Mouse (Mus musculus): ENCODE results near the gene Fgf18. TPM values are rescaled to one million over a fixed set of nuclear protein-coding genes. Genes with fewer than 3 reads are reported as not detected.
A peak's percentile ranks its signal among the peaks of the same experiment; 100 is the strongest.

Fgf18 gene
- polyA plus RNA-seq, 1 experiment from 2014 or later: 10.9 TPM

DNA sequence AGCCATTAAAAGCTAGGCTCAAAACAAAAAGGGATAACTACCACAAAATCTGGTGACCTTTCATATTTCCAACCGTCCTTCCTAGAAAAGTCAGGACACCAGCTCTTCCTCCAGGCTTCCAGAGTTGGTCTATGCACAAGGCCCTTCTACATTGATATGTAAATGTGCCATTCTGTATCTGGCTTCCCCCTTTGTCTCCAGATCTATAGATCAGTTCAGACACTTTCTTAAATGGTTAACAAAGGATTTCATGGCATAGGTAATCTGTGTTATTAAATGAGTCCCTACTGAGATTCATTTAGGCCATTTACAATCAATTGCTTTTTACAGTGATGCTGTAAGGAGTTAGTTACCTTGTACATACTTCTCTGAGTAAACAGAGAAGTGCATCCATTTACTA, 32.6 kb upstream of the Fgf18 start:
- Histone ChIP-seq H3K27me3 (ENCODE audit: insufficient read depth, low read length) (peaks cover 28% of the 10 kb centered on the region), H3K9ac (no peak overlapping the region), H3K4me3 (ENCODE audit: low read depth, low read length) (no peak overlapping the region), H3K27ac (ENCODE audit: low read depth) (no peak overlapping the region), H3K9me3 (ENCODE audit: low read depth, low read length) (no peaks in the 10 kb centered on the region), H3K4me2 (no peak overlapping the region), H3K4me1 (ENCODE audit: insufficient read depth) (no peaks in the 10 kb centered on the region), H3K36me3 (ENCODE audit: insufficient read depth) (no peaks in the 10 kb centered on the region)
- ATAC-seq (ENCODE audit: insufficient read depth) (no peak), DNase-seq (no peak)
- WGBS: 58% methylated on average over 1 of the region's 1 CpGs
- no peak for TF ChIP-seq CTCF (IDR thresholded peaks at IDR 0.05; ENCODE audit: low read depth)

DNA sequence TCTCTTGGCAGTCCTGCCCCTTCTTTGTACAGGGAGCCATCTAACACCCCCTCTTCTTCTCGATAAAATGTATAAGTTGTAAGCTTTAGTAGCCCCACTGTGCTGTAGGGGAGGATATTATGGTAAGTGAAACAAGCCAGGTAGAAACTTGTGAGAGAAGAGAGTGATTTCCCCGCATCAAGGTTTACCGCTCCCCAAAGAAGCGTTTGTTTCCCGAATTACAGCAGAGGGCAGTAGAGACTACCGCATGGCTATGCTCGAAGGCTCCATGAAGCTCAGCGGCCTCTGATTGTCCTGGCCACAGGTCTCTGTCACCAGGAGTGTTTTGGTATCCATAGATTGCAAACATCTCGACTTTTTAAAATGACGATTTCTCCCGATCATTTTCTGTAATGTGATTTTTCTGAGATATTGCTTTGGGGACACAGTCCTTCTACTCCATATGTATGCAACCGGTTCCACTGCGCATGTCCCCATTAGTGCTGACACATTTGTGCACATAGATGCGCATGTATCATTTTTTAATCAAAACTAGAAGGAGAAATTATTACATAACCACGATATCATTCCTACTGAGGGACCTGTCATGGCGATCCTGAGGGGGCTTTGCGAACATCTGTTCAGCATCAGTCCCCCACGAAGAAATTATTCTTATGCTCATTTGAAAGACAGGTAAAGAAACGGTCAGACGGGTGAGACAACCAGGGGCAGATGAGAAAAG, 29.5 kb upstream of the Fgf18 start:
- TF ChIP-seq CTCF (IDR thresholded peaks at IDR 0.05; ENCODE audit: low read depth): peak; percentile 84
- Histone ChIP-seq H3K27ac (ENCODE audit: low read depth) (no peak overlapping the region), H3K36me3 (ENCODE audit: insufficient read depth) (no peaks in the 10 kb centered on the region), H3K4me2 (no peak overlapping the region), H3K9me3 (ENCODE audit: low read depth, low read length) (no peaks in the 10 kb centered on the region), H3K4me1 (ENCODE audit: insufficient read depth) (no peaks in the 10 kb centered on the region), H3K27me3 (ENCODE audit: insufficient read depth, low read length) (peaks cover 36% of the 10 kb centered on the region), H3K9ac (no peak overlapping the region), H3K4me3 (ENCODE audit: low read depth, low read length) (no peak overlapping the region)
- WGBS: 30% methylated on average over 20 of the region's 20 CpGs
- peak; percentile 87 for DNase-seq
- ATAC-seq (ENCODE audit: insufficient read depth): peak; percentile 68; the same call in 1 of the 2 replicates

DNA sequence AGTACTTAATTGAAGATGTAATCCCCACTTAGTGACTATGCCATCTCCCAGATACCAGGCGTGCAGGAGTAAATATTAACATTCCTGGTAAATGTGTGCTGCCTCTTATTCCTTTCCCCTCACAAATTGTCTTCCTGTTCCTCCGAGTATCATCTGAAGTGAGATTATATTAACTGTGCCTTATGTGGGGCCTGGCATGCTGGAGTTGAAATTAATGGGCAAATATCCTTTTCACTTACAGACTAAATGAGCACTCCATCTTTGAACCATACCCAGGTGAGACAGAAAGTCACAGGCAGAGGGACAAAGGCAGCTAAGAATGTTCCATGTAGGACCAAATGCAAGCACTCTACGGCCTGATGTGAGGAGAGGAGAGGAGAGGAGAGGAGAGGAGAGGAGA, 28.6 kb upstream of the Fgf18 start:
- DNase-seq (no peak), ATAC-seq (ENCODE audit: insufficient read depth) (no peak)
- TF ChIP-seq CTCF (IDR thresholded peaks at IDR 0.05; ENCODE audit: low read depth): no peak
- H3K4me1 ChIP-seq (ENCODE audit: insufficient read depth): no peaks in the 10 kb centered on the region
- WGBS: 56% methylated on average over 2 of the region's 3 CpGs
- no peak overlapping the region for H3K27ac ChIP-seq (ENCODE audit: low read depth)
- H3K36me3 ChIP-seq (ENCODE audit: insufficient read depth): no peaks in the 10 kb centered on the region
- no peaks in the 10 kb centered on the region for H3K9me3 ChIP-seq (ENCODE audit: low read depth, low read length)
- no peak overlapping the region for H3K4me3 ChIP-seq (ENCODE audit: low read depth, low read length)
- peaks cover 40% of the 10 kb centered on the region for H3K27me3 ChIP-seq (ENCODE audit: insufficient read depth, low read length)
- no peak overlapping the region for H3K9ac ChIP-seq
- no peak overlapping the region for H3K4me2 ChIP-seq

DNA sequence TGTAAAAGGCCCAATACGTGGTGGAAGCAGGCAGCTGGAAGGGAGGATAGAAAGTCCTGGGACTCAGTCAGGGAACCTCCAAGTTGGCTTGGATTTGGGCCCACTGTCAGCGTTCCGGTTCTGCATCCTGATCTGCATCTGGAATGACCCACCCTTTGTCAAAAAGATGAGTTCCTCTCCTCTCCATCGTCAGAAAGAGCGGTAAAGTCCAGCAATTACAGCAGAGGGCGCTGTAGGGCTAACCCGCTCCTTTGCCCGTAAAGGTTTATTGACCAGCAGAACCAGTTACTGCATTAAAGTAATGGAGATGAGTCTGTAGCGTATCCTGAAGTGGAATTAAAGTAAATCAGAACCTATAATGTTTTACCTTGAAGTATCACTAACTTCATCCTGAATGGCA, 23.3 kb upstream of the Fgf18 start:
- H3K27ac ChIP-seq (ENCODE audit: low read depth): no peak overlapping the region
- no peaks in the 10 kb centered on the region for H3K36me3 ChIP-seq (ENCODE audit: insufficient read depth)
- no peak overlapping the region for H3K4me3 ChIP-seq (ENCODE audit: low read depth, low read length)
- H3K4me1 ChIP-seq (ENCODE audit: insufficient read depth): no peaks in the 10 kb centered on the region
- no peak for ATAC-seq (ENCODE audit: insufficient read depth)
- peak; percentile 78 for TF ChIP-seq CTCF (IDR thresholded peaks at IDR 0.05; ENCODE audit: low read depth)
- H3K4me2 ChIP-seq: no peak overlapping the region
- H3K9me3 ChIP-seq (ENCODE audit: low read depth, low read length): no peaks in the 10 kb centered on the region
- peak; percentile 77 for DNase-seq
- 16% methylated on average over 9 of the region's 9 CpGs for WGBS
- H3K9ac ChIP-seq: no peak overlapping the region
- H3K27me3 ChIP-seq (ENCODE audit: insufficient read depth, low read length): peaks cover 18% of the 10 kb centered on the region; the same call in 1 of the 2 replicates

DNA sequence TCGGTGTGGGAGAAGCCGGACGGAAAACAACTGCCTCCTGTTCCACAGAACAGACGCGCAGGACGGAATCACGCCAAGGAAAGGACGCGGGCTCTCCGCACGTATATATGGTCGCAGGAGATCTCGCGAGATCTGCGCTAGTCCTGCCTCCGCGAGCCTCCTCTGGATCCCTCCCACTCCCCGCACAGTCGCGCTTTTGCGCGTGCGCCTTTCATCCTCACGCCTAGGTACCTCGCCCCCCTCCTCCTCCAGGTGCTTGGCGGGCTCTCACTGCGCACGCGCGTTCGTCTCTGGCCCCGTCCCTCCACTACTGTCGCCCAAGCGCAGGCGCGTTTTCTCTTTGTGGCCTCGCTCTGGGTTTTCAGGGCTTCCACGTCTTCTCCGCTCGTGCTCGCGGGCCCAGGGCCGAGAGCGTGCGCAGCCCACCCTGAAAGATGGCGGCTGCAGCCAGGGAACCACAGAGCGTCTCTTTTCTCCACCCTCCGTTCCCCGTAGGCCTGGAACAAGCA, 15.9 kb upstream of the Fgf18 start, which contains the start of gene Npm1:
Npm1 (minus strand) TSS at position 209 of the 509 bp plus-strand sequence.
- no peak for TF ChIP-seq CTCF (IDR thresholded peaks at IDR 0.05; ENCODE audit: low read depth)
- 2% methylated on average over 49 of the region's 49 CpGs for WGBS
- 0 out of 2 replicates have a peak, but pooled peaks cover 5% of the 10 kb centered on the region for H3K4me1 ChIP-seq (ENCODE audit: insufficient read depth)
- peak within 1 kb of the TSS; percentile 99 for H3K4me3 ChIP-seq (ENCODE audit: low read depth, low read length)
- ATAC-seq (ENCODE audit: insufficient read depth): peak; percentile 94
- peak within 1 kb of the TSS; percentile 95 for H3K9ac ChIP-seq
- peak; percentile 100 for DNase-seq
- H3K4me2 ChIP-seq: peak within 1 kb of the TSS; percentile 83
- peak within 1 kb of the TSS; percentile 98 for H3K27ac ChIP-seq (ENCODE audit: low read depth)
- H3K9me3 ChIP-seq (ENCODE audit: low read depth, low read length): no peaks in the 10 kb centered on the region
- H3K27me3 ChIP-seq (ENCODE audit: insufficient read depth, low read length): no peaks in the 10 kb centered on the region
- peaks cover 34% of the 10 kb centered on the region for H3K36me3 ChIP-seq (ENCODE audit: insufficient read depth)

DNA sequence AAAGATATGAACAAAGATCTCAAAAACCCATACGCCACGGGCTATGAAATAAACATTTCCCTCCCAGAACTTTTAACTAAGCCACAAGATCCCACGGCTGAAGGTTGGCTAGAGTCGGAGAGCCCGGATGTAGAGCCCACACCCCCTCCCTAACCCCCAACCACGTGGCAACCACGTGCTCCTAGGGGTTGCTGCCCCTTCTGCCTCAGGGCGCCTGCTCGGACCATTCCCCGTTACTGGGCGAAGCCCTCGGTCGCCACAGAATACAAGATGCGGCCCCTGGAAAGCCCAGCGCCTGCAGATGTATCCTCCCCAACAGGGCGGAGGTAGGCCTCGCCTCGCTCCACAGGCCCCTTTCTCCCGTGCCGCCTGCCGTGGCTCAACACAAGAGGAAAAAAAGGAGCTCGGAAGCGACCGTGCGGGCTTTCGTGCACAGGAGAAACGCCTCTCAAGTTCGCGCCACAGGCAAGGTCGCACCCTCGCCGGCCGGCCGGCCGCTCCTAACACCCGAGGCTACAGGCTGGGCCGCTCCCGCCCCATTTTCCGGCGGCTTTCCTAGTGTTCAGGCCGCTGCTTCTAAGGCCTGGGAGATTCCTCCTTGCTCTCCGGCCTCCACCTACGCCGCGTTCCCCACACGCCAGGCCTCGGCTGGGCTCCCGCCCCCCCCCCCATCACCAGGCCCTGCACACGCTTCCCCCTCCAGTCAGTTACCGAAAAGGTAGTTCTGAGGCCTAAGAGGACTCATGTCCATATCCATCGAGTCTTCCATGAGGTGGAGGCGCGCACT, 15.2 kb upstream of the Fgf18 start:
- peak; percentile 66 for ATAC-seq (ENCODE audit: insufficient read depth)
- DNase-seq: peak; percentile 83
- Histone ChIP-seq H3K4me3 (ENCODE audit: low read depth, low read length) (peak overlapping the region; percentile 99), H3K36me3 (ENCODE audit: insufficient read depth) (peaks cover 41% of the 10 kb centered on the region), H3K4me2 (peak overlapping the region; percentile 83), H3K9ac (peak overlapping the region; percentile 95), H3K27me3 (ENCODE audit: insufficient read depth, low read length) (no peaks in the 10 kb centered on the region), H3K27ac (ENCODE audit: low read depth) (peak overlapping the region; percentile 90), H3K9me3 (ENCODE audit: low read depth, low read length) (no peaks in the 10 kb centered on the region), H3K4me1 (ENCODE audit: insufficient read depth) (0 out of 2 replicates have a peak, but pooled peaks cover 5% of the 10 kb centered on the region)
- WGBS: 2% methylated on average over 53 of the region's 53 CpGs
- no peak for TF ChIP-seq CTCF (IDR thresholded peaks at IDR 0.05; ENCODE audit: low read depth)

DNA sequence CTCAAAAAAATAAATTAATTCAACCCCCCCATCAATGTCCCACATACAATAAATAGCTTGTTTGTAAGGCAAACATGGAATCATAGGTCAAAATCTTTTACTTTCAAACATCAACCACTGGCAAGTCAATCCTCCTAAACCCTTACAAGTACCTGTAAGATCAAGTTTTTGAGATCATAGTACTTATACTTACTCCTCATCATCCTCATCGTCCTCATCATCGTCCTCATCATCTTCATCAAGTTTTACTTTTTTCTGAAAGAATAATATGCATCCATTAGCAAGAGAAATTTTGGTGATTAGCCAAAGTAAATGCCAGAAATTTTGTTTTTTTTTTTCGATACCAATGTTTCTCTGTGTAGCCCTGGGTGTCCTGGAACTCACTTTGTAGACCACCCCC, 12.5 kb upstream of the Fgf18 start:
- Histone ChIP-seq H3K9me3 (ENCODE audit: low read depth, low read length) (no peaks in the 10 kb centered on the region), H3K36me3 (ENCODE audit: insufficient read depth) (peaks cover 65% of the 10 kb centered on the region), H3K27ac (ENCODE audit: low read depth) (no peak overlapping the region), H3K4me3 (ENCODE audit: low read depth, low read length) (no peak overlapping the region), H3K4me2 (no peak overlapping the region), H3K9ac (no peak overlapping the region), H3K27me3 (ENCODE audit: insufficient read depth, low read length) (no peaks in the 10 kb centered on the region), H3K4me1 (ENCODE audit: insufficient read depth) (0 out of 2 replicates have a peak, but pooled peaks cover 5% of the 10 kb centered on the region)
- ATAC-seq (ENCODE audit: insufficient read depth): no peak
- DNase-seq: no peak
- WGBS: 87% methylated on average over 3 of the region's 3 CpGs
- TF ChIP-seq CTCF (IDR thresholded peaks at IDR 0.05; ENCODE audit: low read depth): no peak

All from lung, embryonic 14.5 days (tissue).